Mouse (Mus musculus) heart, embryonic 16.5 days (tissue): Measurements from ENCODE around the gene Peli2. TPM values are rescaled to one million over a fixed set of nuclear protein-coding genes. Genes with fewer than 3 reads are reported as not detected.

ENCODE experiments used
- ATAC-seq: fragments of 200-750 bp; cut with Nextera tagmentation; replicated peaks from 2 replicates; pipeline ENCODE4 v1.8.0; 2017; ENCODE audit warnings: moderate number of reproducible peaks; ENCODE audit not compliant: insufficient read depth, low FRiP score; ENCODE audit errors: extremely low read depth
- H3K27ac ChIP-seq: fragments of 300-500 bp; sonication (generic); 2 replicates; pipeline ENCODE4 v1.5.1; 2014; ENCODE audit warnings: mild to moderate bottlenecking, low read length, control low read depth, moderate library complexity
- H3K27me3 ChIP-seq: fragments of 300-500 bp; sonication (generic); 2 replicates; pipeline ENCODE4 v1.6.1; 2014; ENCODE audit warnings: low read length, mixed read lengths; ENCODE audit not compliant: control insufficient read depth, insufficient read depth
- H3K36me3 ChIP-seq: fragments of 300-500 bp; sonication (generic); 2 replicates; pipeline ENCODE4 v1.6.1; 2014; ENCODE audit not compliant: control insufficient read depth, insufficient read depth
- H3K4me1 ChIP-seq: fragments of 300-500 bp; sonication (generic); 2 replicates; pipeline ENCODE4 v1.6.1; 2014; ENCODE audit warnings: low read length, mixed read lengths; ENCODE audit not compliant: control insufficient read depth, insufficient read depth
- H3K4me2 ChIP-seq: fragments of 300-500 bp; sonication (generic); 2 replicates; pipeline ENCODE4 v1.6.1; 2014; ENCODE audit warnings: low read depth, mild to moderate bottlenecking, control low read depth, low read length
- H3K4me3 ChIP-seq: fragments of 300-500 bp; sonication (generic); 2 replicates; pipeline ENCODE4 v1.5.1; 2014; ENCODE audit warnings: mild to moderate bottlenecking, control low read depth, low read length
- H3K9ac ChIP-seq: fragments of 300-500 bp; sonication (generic); 2 replicates; pipeline ENCODE4 v1.6.1; 2014; ENCODE audit warnings: low read length, control low read depth
- H3K9me3 ChIP-seq: fragments of 300-500 bp; sonication (generic); replicated peaks from 2 replicates; pipeline ENCODE4 v1.6.1; 2016; ENCODE audit warnings: low read length; ENCODE audit not compliant: control insufficient read depth
- WGBS: fragments of 180-500 bp; shearing (Covaris S2); extraction: QIAGEN DNeasy Blood & Tissue Kit; methylation state at CpG from one replicate; pipeline ENCODE4 v1.1.7; 2014; 5-methylcytosine and 5-hydroxymethylcytosine counted together
- polyA plus RNA-seq: library from polyadenylated mRNA; unstranded; fragments of >200 nt; fragmentation: Nextera tagmentation; extraction: Ambion mirVana; gene quantifications from 2 replicates; pipeline ENCODE4 v1.2.1, GENCODE M21; 2015

Gene Peli2
- polyA plus RNA-seq, 1 experiment from 2014 or later, result 2.6 TPM

GRCm38 (mm10) chr14:48143141-48143540 is 22.5 kb downstream of the Peli2 start:
- Histone ChIP-seq H3K9me3 (no peaks in the 10 kb centered on the region), H3K4me1 (peaks cover 6% of the 10 kb centered on the region; the same call in 1 of the 2 replicates), H3K9ac (no peak overlapping the region), H3K36me3 (no peaks in the 10 kb centered on the region), H3K27ac (no peak overlapping the region), H3K4me2 (no peak overlapping the region), H3K27me3 (peaks cover 12% of the 10 kb centered on the region), H3K4me3 (no peak overlapping the region)
- 50% methylated on average over 4 of the region's 4 CpGs for WGBS
- no peak for ATAC-seq

GRCm38 (mm10) chr14:48144330-48144729 is 23.7 kb downstream of the Peli2 start:
- Histone ChIP-seq H3K27me3 (peaks cover 12% of the 10 kb centered on the region), H3K4me2 (no peak overlapping the region), H3K4me3 (no peak overlapping the region), H3K9ac (no peak overlapping the region), H3K36me3 (no peaks in the 10 kb centered on the region), H3K27ac (no peak overlapping the region), H3K9me3 (no peaks in the 10 kb centered on the region), H3K4me1 (peaks cover 6% of the 10 kb centered on the region; the same call in 1 of the 2 replicates)
- WGBS, result 58% methylated on average over 17 of the region's 17 CpGs
- no peak for ATAC-seq

- Histone ChIP-seq H3K9me3 (no peaks in the 10 kb centered on the region), H3K4me3 (no peak overlapping the region), H3K36me3 (no peaks in the 10 kb centered on the region), H3K4me1 (peaks cover 6% of the 10 kb centered on the region; the same call in 1 of the 2 replicates), H3K27ac (no peak overlapping the region), H3K27me3 (no peaks in the 10 kb centered on the region), H3K4me2 (no peak overlapping the region), H3K9ac (no peak overlapping the region)
- ATAC-seq, result no peak
- WGBS, result 79% methylated on average over 6 of the region's 6 CpGs
These were observed 27.1 kb downstream of the Peli2 start for GRCm38 (mm10) chr14:48147688-48148087.

GRCm38 (mm10) chr14:48148615-48149014 is 28.0 kb downstream of the Peli2 start:
- 74% methylated on average over 6 of the region's 6 CpGs for WGBS
- no peak overlapping the region for H3K4me3 ChIP-seq
- H3K36me3 ChIP-seq, result no peaks in the 10 kb centered on the region
- 0 out of 2 replicates have a peak, but pooled peaks cover 2% of the 10 kb centered on the region for H3K4me1 ChIP-seq
- H3K9ac ChIP-seq, result no peak overlapping the region
- no peak for ATAC-seq
- no peaks in the 10 kb centered on the region for H3K9me3 ChIP-seq
- no peak overlapping the region for H3K4me2 ChIP-seq
- H3K27ac ChIP-seq, result no peak overlapping the region
- H3K27me3 ChIP-seq, result no peaks in the 10 kb centered on the region

- Histone ChIP-seq H3K36me3 (no peaks in the 10 kb centered on the region), H3K9me3 (no peaks in the 10 kb centered on the region), H3K4me2 (no peak overlapping the region), H3K27me3 (no peaks in the 10 kb centered on the region), H3K27ac (no peak overlapping the region), H3K4me1 (no peaks in the 10 kb centered on the region), H3K9ac (no peak overlapping the region), H3K4me3 (no peak overlapping the region)
- ATAC-seq, result no peak
- 86% methylated on average over 9 of the region's 9 CpGs for WGBS
These were observed 28.7 kb downstream of the Peli2 start for GRCm38 (mm10) chr14:48149351-48149750.

GRCm38 (mm10) chr14:48150903-48151302 is 30.3 kb downstream of the Peli2 start:
- ATAC-seq, result no peak
- Histone ChIP-seq H3K9ac (no peak overlapping the region), H3K27me3 (no peaks in the 10 kb centered on the region), H3K4me1 (no peaks in the 10 kb centered on the region), H3K4me2 (no peak overlapping the region), H3K27ac (no peak overlapping the region), H3K4me3 (no peak overlapping the region), H3K9me3 (no peaks in the 10 kb centered on the region), H3K36me3 (no peaks in the 10 kb centered on the region)
- WGBS, result 55% methylated on average over 1 of the region's 1 CpGs

- WGBS, result 52% methylated on average over 2 of the region's 2 CpGs
- no peak for ATAC-seq
- H3K4me3 ChIP-seq, result no peak overlapping the region
- H3K4me1 ChIP-seq, result no peaks in the 10 kb centered on the region
- H3K36me3 ChIP-seq, result no peaks in the 10 kb centered on the region
- no peaks in the 10 kb centered on the region for H3K9me3 ChIP-seq
- no peak overlapping the region for H3K4me2 ChIP-seq
- H3K9ac ChIP-seq, result no peak overlapping the region
- H3K27me3 ChIP-seq, result no peaks in the 10 kb centered on the region
- H3K27ac ChIP-seq, result no peak overlapping the region
These were observed 30.9 kb downstream of the Peli2 start for GRCm38 (mm10) chr14:48151554-48151953.

- Histone ChIP-seq H3K4me2 (no peak overlapping the region), H3K9me3 (no peaks in the 10 kb centered on the region), H3K27ac (no peak overlapping the region), H3K9ac (no peak overlapping the region), H3K4me3 (no peak overlapping the region), H3K4me1 (no peaks in the 10 kb centered on the region), H3K36me3 (no peaks in the 10 kb centered on the region), H3K27me3 (no peaks in the 10 kb centered on the region)
- ATAC-seq, result no peak
- WGBS, result 56% methylated on average over 2 of the region's 2 CpGs
These were observed 32.4 kb downstream of the Peli2 start for GRCm38 (mm10) chr14:48153064-48153463.

- no peaks in the 10 kb centered on the region for H3K4me1 ChIP-seq
- 74% methylated on average over 5 of the region's 5 CpGs for WGBS
- no peak for ATAC-seq
These were observed 33.4 kb downstream of the Peli2 start for GRCm38 (mm10) chr14:48153865-48154511.

More at GRCm38 (mm10) chr14:48153865-48154511, 33.4 kb downstream of the Peli2 start:
- H3K27ac ChIP-seq, result no peak overlapping the region
- H3K27me3 ChIP-seq, result no peaks in the 10 kb centered on the region
- H3K4me3 ChIP-seq, result no peak overlapping the region
- H3K9me3 ChIP-seq, result no peaks in the 10 kb centered on the region
- H3K36me3 ChIP-seq, result no peaks in the 10 kb centered on the region
- no peak overlapping the region for H3K4me2 ChIP-seq
- H3K9ac ChIP-seq, result no peak overlapping the region
